Mouse (Mus musculus) forebrain, embryonic 12.5 days (tissue): ENCODE data around the gene Hba-a1. TPM values are rescaled to one million over a fixed set of nuclear protein-coding genes. Genes with fewer than 3 reads are reported as not detected.

Source experiments
- ATAC-seq: fragments of 200-750 bp; cut with Nextera tagmentation; 2 replicates; pipeline ENCODE4 v1.8.0; 2017; ENCODE audit warnings: moderate TSS enrichment; ENCODE audit not compliant: low FRiP score
- H3K27ac ChIP-seq: fragments of 300-500 bp; sonication (generic); 2 replicates; pipeline ENCODE4 v1.5.1; 2016; ENCODE audit warnings: mild to moderate bottlenecking
- H3K27me3 ChIP-seq: fragments of 300-500 bp; sonication (generic); 2 replicates; pipeline ENCODE4 v1.6.1; 2016; ENCODE audit warnings: mild to moderate bottlenecking
- H3K36me3 ChIP-seq: fragments of 300-500 bp; sonication (generic); replicated peaks from 2 replicates; pipeline ENCODE4 v1.6.1; 2016; ENCODE audit warnings: mild to moderate bottlenecking
- H3K4me1 ChIP-seq: fragments of 300-500 bp; sonication (generic); 2 replicates; pipeline ENCODE4 v1.6.1; 2016
- H3K4me2 ChIP-seq: fragments of 300-500 bp; sonication (generic); 2 replicates; pipeline ENCODE4 v1.6.1; 2016; ENCODE audit warnings: mild to moderate bottlenecking, moderate library complexity
- H3K4me3 ChIP-seq: fragments of 300-500 bp; sonication (generic); replicated peaks from 2 replicates; pipeline ENCODE4 v1.5.1; 2016; ENCODE audit warnings: mild to moderate bottlenecking
- H3K9ac ChIP-seq: fragments of 300-500 bp; sonication (generic); 2 replicates; pipeline ENCODE4 v1.6.1; 2016; ENCODE audit warnings: mild to moderate bottlenecking
- H3K9me3 ChIP-seq: fragments of 300-500 bp; sonication (generic); 2 replicates; pipeline ENCODE4 v1.6.1; 2016
- WGBS: fragments of 180-500 bp; shearing (Covaris S2); methylation state at CpG from one replicate; pipeline ENCODE4 v1.1.7; 2016; 5-methylcytosine and 5-hydroxymethylcytosine counted together
- polyA plus RNA-seq: library from polyadenylated mRNA; unstranded; fragments of >200 nt; fragmentation: Nextera tagmentation; extraction: Ambion mirVana; gene quantifications from 2 replicates; pipeline ENCODE4 v1.2.1, GENCODE M21; 2016

Hba-a1 gene
- polyA plus RNA-seq, 1 experiment from 2014 or later = 2,947 TPM

DNA sequence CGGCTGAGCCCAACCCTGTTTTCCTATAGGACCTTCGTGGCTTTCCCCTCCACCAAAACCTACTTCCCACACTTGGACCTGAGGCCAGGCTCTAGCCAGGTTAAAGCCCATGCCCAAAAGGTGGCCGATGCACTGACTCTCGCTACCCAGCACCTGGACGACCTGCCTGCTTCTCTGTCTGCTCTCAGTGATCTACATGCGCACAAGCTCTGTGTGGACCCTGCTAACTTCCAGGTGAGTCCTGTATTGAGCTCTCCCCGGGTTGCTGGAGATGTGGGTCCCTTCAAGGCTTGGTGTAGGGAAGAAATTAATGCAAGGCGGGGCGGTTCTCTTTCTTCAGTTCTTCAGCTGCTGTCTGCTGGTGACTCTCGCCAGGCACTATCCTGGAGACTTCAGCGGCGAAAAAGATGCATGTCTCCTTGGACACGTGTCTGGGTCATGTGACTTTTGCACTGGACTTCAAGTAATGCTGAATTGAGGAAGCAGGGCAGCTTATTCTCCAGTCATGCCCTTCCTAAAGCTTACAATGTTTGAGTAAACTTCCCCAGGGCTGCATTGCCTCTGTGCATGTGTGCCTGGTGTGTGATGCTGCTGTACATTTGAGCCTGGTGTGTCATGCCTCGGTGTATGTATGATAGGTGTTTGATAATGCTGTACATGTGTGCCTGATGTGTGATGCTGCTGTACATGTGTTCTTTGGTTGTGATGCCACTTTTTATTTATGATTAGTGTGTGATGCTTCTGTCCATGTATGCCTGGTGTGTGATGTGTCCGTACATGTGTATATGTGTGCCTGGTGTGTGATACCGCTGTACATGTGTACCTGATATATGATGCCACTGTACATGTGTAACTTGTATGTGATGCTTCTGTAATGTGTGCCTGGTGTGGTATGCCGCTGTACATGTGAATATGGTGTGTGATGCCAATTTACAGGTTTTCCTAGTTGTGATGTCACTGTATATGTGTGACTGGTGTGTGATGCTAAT lies 17.3 kb downstream of the Hba-a1 start:
- Histone ChIP-seq H3K27ac (no peak overlapping the region), H3K27me3 (peaks cover 18% of the 10 kb centered on the region), H3K9me3 (no peaks in the 10 kb centered on the region), H3K4me2 (peak overlapping the region; percentile 47), H3K4me3 (0 out of 2 replicates have a peak overlapping the region, but pooled peaks have one; percentile 13), H3K36me3 (no peaks in the 10 kb centered on the region), H3K9ac (no peak overlapping the region), H3K4me1 (no peaks in the 10 kb centered on the region)
- no peak for ATAC-seq
- 59% methylated on average over 16 of the region's 17 CpGs for WGBS

DNA sequence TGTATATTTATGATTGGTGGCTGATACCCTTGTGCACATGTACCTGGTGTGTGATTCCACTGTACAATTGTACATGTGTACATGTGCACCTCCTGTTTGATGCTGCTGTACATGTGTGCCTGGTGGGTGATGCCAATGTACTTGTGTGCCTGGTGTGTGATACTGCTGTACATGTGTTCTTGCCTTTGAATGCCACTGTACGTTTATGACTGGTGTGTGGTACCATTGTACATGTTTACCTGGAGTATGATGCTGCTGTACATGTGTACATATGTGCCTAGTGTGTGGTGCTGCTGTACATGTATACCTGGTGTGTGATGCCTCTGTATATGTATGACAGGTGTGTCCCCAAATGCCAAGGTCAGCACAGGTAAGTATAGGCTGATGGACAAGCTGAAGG lies 18.2 kb downstream of the Hba-a1 start:
- Histone ChIP-seq H3K4me3 (no peak overlapping the region), H3K27me3 (peaks cover 18% of the 10 kb centered on the region), H3K4me2 (no peak overlapping the region), H3K27ac (no peak overlapping the region), H3K9ac (no peak overlapping the region), H3K36me3 (no peaks in the 10 kb centered on the region), H3K9me3 (no peaks in the 10 kb centered on the region), H3K4me1 (no peaks in the 10 kb centered on the region)
- WGBS = 77% methylated on average over 1 of the region's 1 CpGs
- no peak for ATAC-seq

DNA sequence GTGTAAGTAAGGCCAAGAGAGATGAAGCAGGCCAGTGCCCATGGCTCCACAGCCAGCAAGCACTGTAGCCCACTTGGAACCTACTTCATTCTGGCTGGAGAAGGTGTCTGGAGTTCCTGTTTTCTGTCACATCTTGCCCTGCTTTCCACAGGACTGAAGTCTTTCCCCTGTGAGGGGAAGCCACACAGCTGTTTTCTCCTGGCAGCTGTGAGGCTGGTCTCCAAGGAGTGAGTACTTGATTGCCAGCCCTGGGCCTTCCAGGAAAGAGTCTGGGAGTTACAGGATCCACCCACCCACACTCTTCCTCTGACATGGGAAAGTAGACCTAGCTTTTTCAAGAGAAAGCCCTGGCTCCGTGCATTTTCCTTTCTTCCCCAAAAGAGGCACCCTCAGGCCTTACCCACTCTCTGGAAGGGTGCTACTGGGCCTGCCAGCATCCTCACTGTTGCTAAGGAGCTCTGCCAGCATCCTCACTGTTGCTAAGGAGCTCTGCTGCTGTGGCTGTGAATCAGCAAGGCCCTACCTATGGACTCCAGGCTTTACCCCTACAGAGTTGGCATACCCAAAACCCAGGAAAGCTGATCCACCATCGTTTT lies 19.6 kb downstream of the Hba-a1 start:
- ATAC-seq = no peak
- Histone ChIP-seq H3K36me3 (no peaks in the 10 kb centered on the region), H3K9me3 (no peaks in the 10 kb centered on the region), H3K4me3 (no peak overlapping the region), H3K27ac (no peak overlapping the region), H3K27me3 (peaks cover 18% of the 10 kb centered on the region), H3K4me2 (no peak overlapping the region), H3K9ac (no peak overlapping the region), H3K4me1 (no peaks in the 10 kb centered on the region)
- 43% methylated on average over 2 of the region's 2 CpGs for WGBS

DNA sequence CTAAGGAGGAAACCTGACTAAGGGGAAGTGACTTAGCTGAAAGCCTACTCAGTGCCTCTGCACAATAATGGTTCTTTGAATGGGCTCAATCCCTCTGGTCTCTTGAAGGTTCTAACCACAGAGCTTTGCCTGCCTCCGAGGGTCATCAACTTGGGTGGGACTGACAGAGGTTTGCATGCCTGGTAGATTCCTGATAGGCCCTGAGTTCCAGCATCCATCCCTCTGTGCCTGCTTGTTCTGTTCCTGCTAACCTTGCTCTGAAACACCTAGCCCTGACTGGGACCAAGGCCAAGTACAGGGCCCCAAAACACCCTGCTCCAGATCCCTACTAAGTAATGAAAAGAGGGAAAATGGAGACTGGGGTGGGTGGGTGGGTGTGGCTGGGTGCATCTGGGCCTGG lies 20.1 kb downstream of the Hba-a1 start:
- Histone ChIP-seq H3K27ac (no peak overlapping the region), H3K27me3 (peaks cover 18% of the 10 kb centered on the region), H3K4me1 (no peaks in the 10 kb centered on the region), H3K9ac (no peak overlapping the region), H3K4me2 (no peak overlapping the region), H3K9me3 (no peaks in the 10 kb centered on the region), H3K36me3 (no peaks in the 10 kb centered on the region), H3K4me3 (no peak overlapping the region)
- no peak for ATAC-seq
- 94% methylated on average over 1 of the region's 1 CpGs for WGBS

DNA sequence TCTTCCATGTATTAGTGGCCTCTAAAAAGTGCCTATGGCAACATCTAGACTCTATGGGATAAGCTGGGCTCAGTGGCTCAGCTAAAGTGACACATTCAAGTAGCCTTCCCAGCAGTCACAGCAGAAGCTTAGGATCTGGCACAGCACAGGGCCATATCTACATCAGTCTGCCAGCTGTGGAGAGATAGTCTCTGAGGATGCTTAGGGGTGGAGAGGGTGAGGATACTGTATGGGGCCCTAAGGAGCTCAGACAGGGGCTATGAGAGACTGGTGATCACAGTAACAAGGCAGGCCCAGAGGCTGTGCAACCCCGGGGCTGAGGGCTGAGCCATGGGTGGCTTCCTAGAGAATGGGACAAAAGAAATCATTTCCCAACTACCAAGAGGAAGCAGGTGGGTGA lies 23.7 kb downstream of the Hba-a1 start:
- WGBS = 61% methylated on average over 1 of the region's 1 CpGs
- no peak overlapping the region for H3K4me2 ChIP-seq
- H3K9me3 ChIP-seq = no peaks in the 10 kb centered on the region
- peaks cover 3% of the 10 kb centered on the region; the same call in 1 of the 2 replicates for H3K27me3 ChIP-seq
- H3K36me3 ChIP-seq = no peaks in the 10 kb centered on the region
- H3K4me3 ChIP-seq = no peak overlapping the region
- no peak overlapping the region for H3K9ac ChIP-seq
- 0 out of 2 replicates have a peak, but pooled peaks cover 2% of the 10 kb centered on the region for H3K4me1 ChIP-seq
- ATAC-seq = no peak
- H3K27ac ChIP-seq = no peak overlapping the region

DNA sequence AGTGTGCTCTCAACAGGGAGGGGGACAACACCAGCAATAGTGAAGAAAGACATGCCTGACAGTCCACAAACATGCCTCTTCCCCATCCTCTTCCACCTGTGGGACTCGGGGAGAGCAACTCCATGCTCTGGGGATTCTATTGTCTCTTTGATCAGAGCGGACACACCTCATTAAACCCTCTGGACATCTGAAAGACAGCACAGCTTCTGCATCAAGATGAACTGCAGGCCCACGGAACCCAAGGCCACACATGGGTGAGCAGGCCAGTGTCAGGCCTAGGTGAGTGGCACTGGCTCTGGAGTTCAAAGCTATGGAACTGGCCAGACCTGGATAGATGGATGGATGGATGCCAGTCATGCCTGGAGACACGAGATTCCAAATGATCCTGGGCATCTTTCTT lies 26.1 kb downstream of the Hba-a1 start:
- Histone ChIP-seq H3K4me2 (no peak overlapping the region), H3K36me3 (no peaks in the 10 kb centered on the region), H3K9ac (no peak overlapping the region), H3K4me1 (0 out of 2 replicates have a peak, but pooled peaks cover 2% of the 10 kb centered on the region), H3K27ac (no peak overlapping the region), H3K4me3 (no peak overlapping the region), H3K9me3 (no peaks in the 10 kb centered on the region), H3K27me3 (no peaks in the 10 kb centered on the region)
- WGBS = 45% methylated on average over 4 of the region's 4 CpGs
- no peak for ATAC-seq

DNA sequence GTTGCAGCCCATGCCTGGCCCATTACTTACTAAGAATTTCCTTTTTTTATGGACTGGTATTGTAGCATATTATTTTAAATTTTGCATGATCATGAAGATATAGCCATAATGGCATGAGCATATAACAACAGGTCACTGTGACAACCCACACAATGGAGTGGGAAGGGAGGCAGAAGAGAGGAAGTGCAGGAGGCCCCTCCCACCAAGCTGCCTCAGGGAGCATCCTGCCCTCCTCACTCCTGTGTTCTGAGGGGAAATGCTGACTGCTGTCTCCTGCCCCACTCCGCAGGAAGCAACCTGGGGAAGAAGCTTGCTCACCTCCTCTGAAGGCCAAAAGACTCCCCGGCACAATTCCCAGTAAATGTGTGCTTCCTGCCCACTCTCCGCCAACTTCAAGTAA lies 26.6 kb downstream of the Hba-a1 start:
- no peak overlapping the region for H3K9ac ChIP-seq
- no peaks in the 10 kb centered on the region for H3K36me3 ChIP-seq
- no peak overlapping the region for H3K4me3 ChIP-seq
- ATAC-seq = no peak
- 0 out of 2 replicates have a peak, but pooled peaks cover 2% of the 10 kb centered on the region for H3K4me1 ChIP-seq
- no peaks in the 10 kb centered on the region for H3K9me3 ChIP-seq
- no peaks in the 10 kb centered on the region for H3K27me3 ChIP-seq
- no peak overlapping the region for H3K27ac ChIP-seq
- WGBS = 77% methylated on average over 3 of the region's 3 CpGs
- H3K4me2 ChIP-seq = no peak overlapping the region

DNA sequence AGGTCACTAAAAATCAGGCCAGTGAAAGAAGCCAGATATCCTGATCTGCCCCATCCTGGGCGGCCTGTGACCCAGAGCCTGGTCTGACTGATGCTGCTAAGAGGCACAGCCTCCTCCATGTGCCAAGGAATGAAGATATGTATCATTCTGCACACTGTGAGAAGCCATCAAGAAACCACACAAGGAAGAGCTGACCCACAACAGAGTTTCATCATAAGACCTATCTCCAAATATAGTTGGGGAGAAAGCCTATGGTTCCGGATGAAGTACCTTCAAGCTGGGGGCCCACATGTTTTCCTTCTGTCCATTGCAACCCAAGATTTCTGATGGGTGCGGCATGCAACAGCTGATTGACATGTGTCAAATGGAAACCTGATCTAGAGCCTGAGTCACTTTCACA lies 32.7 kb downstream of the Hba-a1 start:
- 82% methylated on average over 3 of the region's 3 CpGs for WGBS
- no peak for ATAC-seq

DNA sequence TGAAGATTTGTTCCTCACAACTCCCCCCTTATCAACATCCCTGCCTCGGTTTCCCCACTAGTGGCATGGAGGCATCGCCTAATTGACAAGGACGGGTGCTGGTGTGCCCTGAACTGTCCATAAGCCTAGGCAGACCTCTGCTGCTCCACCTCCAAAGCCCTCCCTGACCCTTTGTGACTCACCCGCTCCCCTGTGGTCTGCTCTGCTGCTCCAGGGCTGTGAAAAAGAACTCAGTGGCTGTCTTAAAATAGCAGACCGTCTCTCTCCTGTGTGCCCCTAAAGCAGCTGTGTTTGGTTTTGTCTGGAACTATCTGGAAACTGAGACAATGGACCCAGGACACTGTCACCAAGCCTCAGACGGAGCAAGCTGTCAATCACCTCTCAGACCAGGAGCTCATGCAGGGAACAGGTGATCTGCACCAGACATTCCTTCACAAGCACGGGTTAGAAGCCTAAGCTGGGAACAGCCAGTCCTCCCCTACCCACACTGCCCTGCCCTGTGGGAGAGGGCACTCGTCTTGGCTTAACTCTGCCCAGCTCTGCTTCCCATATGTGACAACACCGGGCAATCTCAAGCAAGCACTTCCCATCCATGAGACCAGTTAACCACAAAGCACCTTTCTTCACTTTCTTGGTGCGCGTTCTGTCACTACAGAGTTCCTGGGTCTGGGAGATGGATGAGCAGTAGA lies 37.3 kb downstream of the Hba-a1 start:
- H3K4me2 ChIP-seq = no peak overlapping the region
- H3K9ac ChIP-seq = no peak overlapping the region
- H3K9me3 ChIP-seq = no peaks in the 10 kb centered on the region
- H3K27me3 ChIP-seq = 0 out of 2 replicates have a peak, but pooled peaks cover 8% of the 10 kb centered on the region
- no peak overlapping the region for H3K4me3 ChIP-seq
- no peaks in the 10 kb centered on the region for H3K36me3 ChIP-seq
- H3K4me1 ChIP-seq = no peaks in the 10 kb centered on the region; the same call in 1 of the 2 replicates
- H3K27ac ChIP-seq = no peak overlapping the region
- ATAC-seq = no peak
- 68% methylated on average over 11 of the region's 11 CpGs for WGBS

More for the DNA sequence above, 32.7 kb downstream of the Hba-a1 start:
- Histone ChIP-seq H3K4me3 (no peak overlapping the region), H3K27me3 (no peaks in the 10 kb centered on the region), H3K36me3 (no peaks in the 10 kb centered on the region), H3K9ac (no peak overlapping the region), H3K27ac (no peak overlapping the region), H3K4me1 (no peaks in the 10 kb centered on the region; the same call in 1 of the 2 replicates), H3K4me2 (no peak overlapping the region), H3K9me3 (no peaks in the 10 kb centered on the region)

DNA sequence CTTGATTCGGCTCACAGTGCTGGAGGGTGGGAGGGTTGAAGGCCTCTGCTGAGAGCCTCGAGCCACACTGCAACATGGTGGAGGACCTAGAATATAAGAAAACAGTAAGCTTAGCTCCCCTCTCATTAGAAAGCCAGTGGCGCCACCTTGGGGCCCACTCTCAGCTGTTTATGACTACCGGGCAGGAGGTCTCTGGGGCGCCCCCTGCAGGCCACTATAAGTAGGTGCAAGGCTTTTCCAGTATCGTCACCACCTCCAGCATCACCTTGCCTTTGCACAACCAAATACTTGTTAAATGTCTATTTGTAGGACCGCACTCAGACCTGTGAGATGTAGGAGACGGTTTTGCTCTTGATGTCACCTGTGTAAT lies 37.9 kb downstream of the Hba-a1 start:
- no peaks in the 10 kb centered on the region for H3K9me3 ChIP-seq
- no peak overlapping the region for H3K4me3 ChIP-seq
- no peak overlapping the region for H3K27ac ChIP-seq
- H3K4me2 ChIP-seq = no peak overlapping the region
- H3K4me1 ChIP-seq = no peaks in the 10 kb centered on the region; the same call in 1 of the 2 replicates
- no peak for ATAC-seq
- no peak overlapping the region for H3K9ac ChIP-seq
- H3K36me3 ChIP-seq = no peaks in the 10 kb centered on the region
- WGBS = 43% methylated on average over 8 of the region's 8 CpGs
- H3K27me3 ChIP-seq = 0 out of 2 replicates have a peak, but pooled peaks cover 8% of the 10 kb centered on the region

DNA sequence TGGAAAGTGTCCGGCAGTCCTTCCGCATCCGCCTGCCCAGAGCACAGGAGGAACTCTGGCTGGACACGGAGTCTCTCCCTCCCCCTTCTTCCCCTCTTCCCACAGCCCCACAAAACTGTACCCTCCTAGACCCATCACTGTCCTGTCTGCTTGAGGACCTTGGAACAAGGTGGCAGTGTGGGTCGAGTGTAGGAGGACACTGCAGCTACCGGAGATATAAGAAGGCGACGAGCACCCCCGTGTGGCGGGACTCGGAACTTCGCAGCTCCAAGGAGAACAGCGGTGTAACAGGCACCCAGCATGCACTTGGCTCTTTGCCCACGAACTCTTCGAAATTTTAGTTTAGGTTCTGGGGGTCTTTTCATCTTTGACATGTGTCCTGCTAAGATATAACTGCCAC lies 41.3 kb downstream of the Hba-a1 start:
- 12% methylated on average over 15 of the region's 15 CpGs for WGBS
- Histone ChIP-seq H3K4me1 (no peaks in the 10 kb centered on the region; the same call in 1 of the 2 replicates), H3K4me2 (peak overlapping the region; percentile 25; the same call in 1 of the 2 replicates), H3K4me3 (no peak overlapping the region), H3K36me3 (no peaks in the 10 kb centered on the region), H3K27me3 (0 out of 2 replicates have a peak, but pooled peaks cover 8% of the 10 kb centered on the region), H3K9ac (no peak overlapping the region), H3K9me3 (no peaks in the 10 kb centered on the region), H3K27ac (no peak overlapping the region)
- peak; percentile 86 for ATAC-seq

DNA sequence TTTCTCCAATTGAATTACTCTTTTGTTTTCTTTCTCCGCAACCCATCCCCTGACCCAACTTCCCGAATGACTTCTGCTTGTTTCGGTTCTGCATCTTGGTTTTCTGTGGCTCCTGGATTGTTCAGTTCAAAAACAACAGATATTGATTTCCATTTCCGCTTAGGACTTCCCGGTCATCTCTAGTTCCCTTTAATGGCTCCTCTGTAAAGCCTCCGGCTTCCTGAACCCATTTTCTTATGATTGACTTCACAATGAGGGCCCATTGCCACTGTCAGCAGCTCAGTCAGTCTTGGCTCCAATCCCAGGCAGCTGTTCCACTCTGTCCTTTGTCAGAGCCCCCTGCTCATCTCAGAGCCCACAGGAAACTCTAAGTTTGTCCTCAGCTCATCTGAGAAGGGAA lies 47.8 kb downstream of the Hba-a1 start:
- Histone ChIP-seq H3K9ac (no peak overlapping the region), H3K27me3 (0 out of 2 replicates have a peak, but pooled peaks cover 3% of the 10 kb centered on the region), H3K4me3 (no peak overlapping the region), H3K4me2 (no peak overlapping the region), H3K27ac (no peak overlapping the region), H3K9me3 (no peaks in the 10 kb centered on the region), H3K4me1 (peaks cover 6% of the 10 kb centered on the region; the same call in 1 of the 2 replicates), H3K36me3 (no peaks in the 10 kb centered on the region)
- no peak for ATAC-seq
- 65% methylated on average over 6 of the region's 6 CpGs for WGBS
